Mouse (Mus musculus): ENCODE results near the gene Ahcyl2. TPM values are rescaled to one million over a fixed set of nuclear protein-coding genes. Genes with fewer than 3 reads are reported as not detected.

The Ahcyl2 gene
- polyA plus RNA-seq, 1 experiment from 2014 or later, result 20.2 TPM

GRCm38 (mm10) chr6:29864926-29865325, 97.1 kb downstream of the Ahcyl2 start:
- H3K9ac ChIP-seq, result no peak overlapping the region
- no peaks in the 10 kb centered on the region for H3K36me3 ChIP-seq
- no peak overlapping the region for H3K4me3 ChIP-seq
- no peak overlapping the region for H3K4me2 ChIP-seq
- no peaks in the 10 kb centered on the region for H3K27me3 ChIP-seq
- H3K9me3 ChIP-seq, result no peaks in the 10 kb centered on the region
- ATAC-seq (ENCODE audit: low FRiP score, low read depth), result no peak
- no peaks in the 10 kb centered on the region for H3K4me1 ChIP-seq (replicated peaks)
- 91% methylated on average over 2 of the region's 2 CpGs for WGBS
- no peak overlapping the region for H3K27ac ChIP-seq (replicated peaks)

DNA sequence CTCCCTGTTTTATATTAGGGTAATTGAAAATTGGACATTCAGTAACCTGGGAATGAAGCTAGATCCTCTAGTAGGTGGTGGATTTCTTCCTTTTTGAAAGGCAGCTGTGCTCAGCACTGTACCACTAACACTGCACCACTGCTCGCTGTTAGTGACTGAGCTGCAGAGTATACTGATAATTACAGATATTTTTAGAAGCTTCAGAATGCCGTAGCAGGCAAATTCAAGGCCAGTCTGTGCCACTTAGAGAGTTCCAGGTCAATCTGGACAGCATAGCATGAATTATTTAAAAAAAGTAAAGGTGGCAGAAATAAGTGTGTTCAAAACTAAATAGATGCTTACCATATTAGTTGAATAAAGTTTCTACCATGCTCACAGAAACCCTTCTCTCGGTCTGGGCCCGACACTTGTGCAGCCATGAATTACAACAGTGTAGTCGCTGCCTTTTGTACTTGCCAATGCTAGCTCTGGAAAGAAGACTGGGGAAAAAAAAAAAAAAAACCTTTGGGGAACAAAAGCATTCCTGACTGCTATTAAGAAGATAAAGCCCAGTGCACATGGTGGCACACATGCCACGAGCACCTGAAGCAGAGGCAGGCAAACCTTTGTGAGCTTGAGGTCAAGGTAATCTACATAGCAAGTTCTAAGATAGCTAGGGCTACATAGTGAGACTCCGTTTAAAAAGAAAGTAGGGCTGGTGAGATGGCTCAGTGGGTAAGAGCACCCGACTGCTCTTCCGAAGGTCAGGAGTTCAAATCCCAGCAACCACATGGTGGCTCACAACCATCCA, 99.3 kb downstream of the Ahcyl2 start:
- H3K9me3 ChIP-seq, result no peaks in the 10 kb centered on the region
- H3K4me3 ChIP-seq, result no peak overlapping the region
- no peaks in the 10 kb centered on the region for H3K27me3 ChIP-seq
- no peak overlapping the region for H3K27ac ChIP-seq (replicated peaks)
- WGBS, result 73% methylated on average over 9 of the region's 9 CpGs
- no peak overlapping the region for H3K4me2 ChIP-seq
- H3K9ac ChIP-seq, result no peak overlapping the region
- ATAC-seq (ENCODE audit: low FRiP score, low read depth), result no peak
- H3K4me1 ChIP-seq (replicated peaks), result peaks cover 8% of the 10 kb centered on the region; the same call in 1 of the 2 replicates
- peaks cover 3% of the 10 kb centered on the region; the same call in 1 of the 2 replicates for H3K36me3 ChIP-seq

GRCm38 (mm10) chr6:29868341-29868895, 100.6 kb downstream of the Ahcyl2 start:
- Histone ChIP-seq H3K4me1 (replicated peaks) (peaks cover 8% of the 10 kb centered on the region; the same call in 1 of the 2 replicates), H3K36me3 (peaks cover 3% of the 10 kb centered on the region; the same call in 1 of the 2 replicates), H3K4me2 (no peak overlapping the region), H3K4me3 (no peak overlapping the region), H3K27ac (replicated peaks) (no peak overlapping the region), H3K9me3 (no peaks in the 10 kb centered on the region), H3K27me3 (no peaks in the 10 kb centered on the region), H3K9ac (no peak overlapping the region)
- ATAC-seq (ENCODE audit: low FRiP score, low read depth), result no peak
- 84% methylated on average over 2 of the region's 2 CpGs for WGBS

GRCm38 (mm10) chr6:29873654-29874053, 105.8 kb downstream of the Ahcyl2 start:
- H3K4me3 ChIP-seq, result no peak overlapping the region
- ATAC-seq (ENCODE audit: low FRiP score, low read depth), result no peak
- H3K27me3 ChIP-seq, result no peaks in the 10 kb centered on the region
- peaks cover 9% of the 10 kb centered on the region; the same call in 1 of the 2 replicates for H3K36me3 ChIP-seq
- peaks cover 8% of the 10 kb centered on the region; the same call in 1 of the 2 replicates for H3K4me1 ChIP-seq (replicated peaks)
- H3K9ac ChIP-seq, result no peak overlapping the region
- 85% methylated on average over 2 of the region's 2 CpGs for WGBS
- H3K27ac ChIP-seq (replicated peaks), result no peak overlapping the region
- no peak overlapping the region for H3K4me2 ChIP-seq
- H3K9me3 ChIP-seq, result no peaks in the 10 kb centered on the region

- Histone ChIP-seq H3K4me1 (replicated peaks) (peaks cover 3% of the 10 kb centered on the region; the same call in 1 of the 2 replicates), H3K9ac (no peak overlapping the region), H3K36me3 (peaks cover 15% of the 10 kb centered on the region; the same call in 1 of the 2 replicates), H3K9me3 (no peaks in the 10 kb centered on the region), H3K27ac (replicated peaks) (no peak overlapping the region), H3K4me2 (no peak overlapping the region), H3K27me3 (no peaks in the 10 kb centered on the region), H3K4me3 (no peak overlapping the region)
- 84% methylated on average over 5 of the region's 5 CpGs for WGBS
- ATAC-seq (ENCODE audit: low FRiP score, low read depth), result no peak
Observed at GRCm38 (mm10) chr6:29875576-29875975, 107.8 kb downstream of the Ahcyl2 start.

GRCm38 (mm10) chr6:29876782-29877181, 109.0 kb downstream of the Ahcyl2 start:
- no peak overlapping the region for H3K4me2 ChIP-seq
- H3K27ac ChIP-seq (replicated peaks), result no peak overlapping the region
- no peaks in the 10 kb centered on the region for H3K9me3 ChIP-seq
- H3K4me3 ChIP-seq, result no peak overlapping the region
- ATAC-seq (ENCODE audit: low FRiP score, low read depth), result no peak
- no peak overlapping the region for H3K9ac ChIP-seq
- H3K4me1 ChIP-seq (replicated peaks), result no peaks in the 10 kb centered on the region
- no peaks in the 10 kb centered on the region for H3K27me3 ChIP-seq
- 92% methylated on average over 4 of the region's 4 CpGs for WGBS
- H3K36me3 ChIP-seq, result peaks cover 21% of the 10 kb centered on the region; the same call in 1 of the 2 replicates

DNA sequence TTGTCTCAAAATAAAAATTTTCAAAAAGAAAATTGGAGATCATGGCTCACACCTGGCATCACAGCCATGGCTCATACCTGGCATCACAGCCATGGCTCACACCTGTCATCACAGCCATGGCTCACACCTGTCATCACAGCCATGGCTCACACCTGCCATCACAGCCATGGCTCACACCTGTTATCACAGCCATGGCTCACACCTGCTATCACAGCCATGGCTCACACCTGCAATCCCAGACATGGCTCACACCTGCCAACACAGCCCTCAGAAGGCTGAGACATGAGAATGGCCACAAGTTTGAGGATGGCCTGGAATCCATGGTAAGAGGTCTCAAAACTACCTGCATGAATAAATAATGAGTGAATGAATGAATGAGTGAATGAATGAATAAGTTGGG, 111.8 kb downstream of the Ahcyl2 start:
- H3K4me2 ChIP-seq, result no peak overlapping the region
- H3K4me1 ChIP-seq (replicated peaks), result no peaks in the 10 kb centered on the region
- no peak overlapping the region for H3K4me3 ChIP-seq
- no peak for ATAC-seq (ENCODE audit: low FRiP score, low read depth)
- no peaks in the 10 kb centered on the region for H3K9me3 ChIP-seq
- no peak overlapping the region for H3K27ac ChIP-seq (replicated peaks)
- H3K36me3 ChIP-seq, result peaks cover 30% of the 10 kb centered on the region; the same call in 1 of the 2 replicates
- no peaks in the 10 kb centered on the region for H3K27me3 ChIP-seq
- no peak overlapping the region for H3K9ac ChIP-seq

DNA sequence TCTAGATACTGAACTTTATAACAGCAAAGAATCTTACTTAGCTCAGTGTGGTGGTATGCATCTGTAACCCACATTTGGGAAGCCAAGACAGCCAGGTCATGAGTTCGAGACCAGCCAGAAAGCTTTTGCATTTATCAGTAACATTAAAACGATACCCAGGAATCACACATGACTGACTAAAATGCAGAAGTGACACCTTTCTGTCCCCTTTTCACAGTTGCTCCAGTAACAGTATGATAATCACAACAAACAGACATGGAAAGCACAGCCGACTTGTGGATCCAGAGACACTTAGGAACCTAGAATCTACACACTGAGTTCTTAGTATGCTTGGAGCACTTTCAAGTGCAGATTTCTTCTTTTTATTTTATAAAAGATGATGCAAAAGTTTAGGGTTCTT, 113.0 kb downstream of the Ahcyl2 start:
- Histone ChIP-seq H3K4me1 (replicated peaks) (no peaks in the 10 kb centered on the region), H3K36me3 (peaks cover 30% of the 10 kb centered on the region; the same call in 1 of the 2 replicates)
- WGBS, result 95% methylated on average over 3 of the region's 3 CpGs

GRCm38 (mm10) chr6:29881936-29882335, 114.1 kb downstream of the Ahcyl2 start:
- Histone ChIP-seq H3K4me2 (no peak overlapping the region), H3K27ac (replicated peaks) (no peak overlapping the region), H3K4me1 (replicated peaks) (no peaks in the 10 kb centered on the region), H3K9me3 (no peaks in the 10 kb centered on the region), H3K9ac (no peak overlapping the region), H3K36me3 (peaks cover 35% of the 10 kb centered on the region; the same call in 1 of the 2 replicates), H3K4me3 (no peak overlapping the region), H3K27me3 (no peaks in the 10 kb centered on the region)
- ATAC-seq (ENCODE audit: low FRiP score, low read depth), result no peak
- 87% methylated on average over 2 of the region's 2 CpGs for WGBS

More for the DNA sequence above, 113.0 kb downstream of the Ahcyl2 start:
- no peak overlapping the region for H3K4me2 ChIP-seq
- no peaks in the 10 kb centered on the region for H3K9me3 ChIP-seq
- no peak overlapping the region for H3K9ac ChIP-seq
- H3K4me3 ChIP-seq, result no peak overlapping the region
- no peaks in the 10 kb centered on the region for H3K27me3 ChIP-seq
- H3K27ac ChIP-seq (replicated peaks), result no peak overlapping the region
- ATAC-seq (ENCODE audit: low FRiP score, low read depth), result no peak

- no peak overlapping the region for H3K27ac ChIP-seq (replicated peaks)
- no peak overlapping the region for H3K4me3 ChIP-seq
- no peaks in the 10 kb centered on the region for H3K9me3 ChIP-seq
- H3K9ac ChIP-seq, result no peak overlapping the region
- ATAC-seq (ENCODE audit: low FRiP score, low read depth), result no peak
- H3K27me3 ChIP-seq, result no peaks in the 10 kb centered on the region
- H3K4me2 ChIP-seq, result no peak overlapping the region
- H3K4me1 ChIP-seq (replicated peaks), result no peaks in the 10 kb centered on the region
- H3K36me3 ChIP-seq, result peaks cover 35% of the 10 kb centered on the region; the same call in 1 of the 2 replicates
- WGBS, result 75% methylated on average over 6 of the region's 6 CpGs
Observed at GRCm38 (mm10) chr6:29882870-29883269, 115.1 kb downstream of the Ahcyl2 start.

DNA sequence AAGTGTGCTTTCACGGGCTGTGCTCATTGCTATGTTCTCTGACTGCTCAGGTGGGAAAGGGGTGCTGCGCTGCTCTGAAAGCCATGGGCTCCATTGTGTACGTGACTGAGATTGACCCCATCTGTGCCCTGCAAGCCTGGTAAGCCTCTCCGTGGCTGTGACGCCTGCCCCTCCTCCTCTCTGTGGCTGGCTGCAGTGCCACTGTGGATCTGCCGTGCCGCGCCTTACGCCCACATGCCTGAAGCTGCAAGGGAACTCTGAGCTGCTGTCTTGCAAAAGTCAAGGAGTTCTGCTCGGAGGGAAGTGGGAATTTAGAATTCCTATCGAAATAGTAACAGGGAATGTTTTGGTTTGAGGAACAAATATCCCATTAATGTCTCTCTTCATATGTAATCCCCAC, 123.3 kb downstream of the Ahcyl2 start:
- 68% methylated on average over 11 of the region's 11 CpGs for WGBS
- H3K36me3 ChIP-seq, result peaks cover 10% of the 10 kb centered on the region
- H3K4me2 ChIP-seq, result no peak overlapping the region
- H3K27ac ChIP-seq (replicated peaks), result no peak overlapping the region
- H3K4me1 ChIP-seq (replicated peaks), result no peaks in the 10 kb centered on the region
- ATAC-seq (ENCODE audit: low FRiP score, low read depth), result no peak
- no peaks in the 10 kb centered on the region for H3K9me3 ChIP-seq
- H3K4me3 ChIP-seq, result no peak overlapping the region
- no peaks in the 10 kb centered on the region for H3K27me3 ChIP-seq
- H3K9ac ChIP-seq, result no peak overlapping the region

- ATAC-seq (ENCODE audit: low FRiP score, low read depth), result no peak
- no peaks in the 10 kb centered on the region for H3K27me3 ChIP-seq
- no peak overlapping the region for H3K9ac ChIP-seq
- H3K4me2 ChIP-seq, result no peak overlapping the region
- 96% methylated on average over 3 of the region's 3 CpGs for WGBS
- H3K27ac ChIP-seq (replicated peaks), result no peak overlapping the region
- H3K4me1 ChIP-seq (replicated peaks), result no peaks in the 10 kb centered on the region
- H3K9me3 ChIP-seq, result no peaks in the 10 kb centered on the region
- no peak overlapping the region for H3K4me3 ChIP-seq
- H3K36me3 ChIP-seq, result peaks cover 30% of the 10 kb centered on the region
Observed at GRCm38 (mm10) chr6:29896976-29897375, 129.2 kb downstream of the Ahcyl2 start.

All from hindbrain, embryonic 15.5 days (tissue).